Mouse (Mus musculus): ENCODE data around the gene Pcgf6. TPM values are rescaled to one million over a fixed set of nuclear protein-coding genes. Genes with fewer than 3 reads are reported as not detected.

Gene Pcgf6
- polyA plus RNA-seq (2017; shearing (Covaris generic)), result 30.5 TPM

DNA sequence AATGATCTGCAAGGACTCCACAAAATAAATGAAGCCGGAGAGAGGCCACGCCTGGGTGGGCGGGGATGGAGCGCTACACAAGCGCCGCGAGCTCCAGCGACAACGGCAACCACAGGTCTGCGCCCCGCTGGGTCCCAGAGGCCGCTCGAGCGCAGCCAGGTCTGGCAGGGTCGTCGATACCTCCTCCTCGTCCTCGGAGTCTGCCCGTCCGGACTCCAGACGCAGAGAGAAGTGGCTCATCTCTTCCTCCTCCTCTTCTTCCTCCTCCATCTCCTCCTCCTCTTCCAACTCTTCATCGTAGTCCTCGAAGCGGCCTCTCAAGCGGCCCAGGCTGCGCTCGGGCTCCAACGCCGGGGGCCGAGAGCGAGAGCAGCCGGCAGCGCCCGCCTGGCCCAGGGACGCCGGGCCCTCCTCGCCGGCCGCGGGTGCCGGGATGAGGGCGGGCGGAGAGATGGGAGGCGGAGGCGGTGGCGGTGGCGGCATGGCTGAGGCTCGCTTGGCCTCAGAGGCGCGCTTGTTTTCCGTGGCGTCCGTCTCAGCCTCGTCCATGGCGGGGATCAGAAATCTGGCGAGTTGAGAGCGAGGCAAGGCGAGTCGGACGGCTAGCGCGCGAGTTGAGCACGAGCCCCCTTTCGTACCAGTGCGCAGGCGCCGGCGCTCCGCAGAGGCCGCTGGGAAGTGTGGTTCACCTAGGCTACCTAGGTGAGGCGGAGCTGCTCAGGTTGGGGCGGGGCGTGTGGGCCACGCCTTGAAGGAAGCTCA is at the start of gene Pcgf6:
TSS of gene Pcgf6 (minus strand) at position 636 of the 762 bp plus-strand sequence.

DNA sequence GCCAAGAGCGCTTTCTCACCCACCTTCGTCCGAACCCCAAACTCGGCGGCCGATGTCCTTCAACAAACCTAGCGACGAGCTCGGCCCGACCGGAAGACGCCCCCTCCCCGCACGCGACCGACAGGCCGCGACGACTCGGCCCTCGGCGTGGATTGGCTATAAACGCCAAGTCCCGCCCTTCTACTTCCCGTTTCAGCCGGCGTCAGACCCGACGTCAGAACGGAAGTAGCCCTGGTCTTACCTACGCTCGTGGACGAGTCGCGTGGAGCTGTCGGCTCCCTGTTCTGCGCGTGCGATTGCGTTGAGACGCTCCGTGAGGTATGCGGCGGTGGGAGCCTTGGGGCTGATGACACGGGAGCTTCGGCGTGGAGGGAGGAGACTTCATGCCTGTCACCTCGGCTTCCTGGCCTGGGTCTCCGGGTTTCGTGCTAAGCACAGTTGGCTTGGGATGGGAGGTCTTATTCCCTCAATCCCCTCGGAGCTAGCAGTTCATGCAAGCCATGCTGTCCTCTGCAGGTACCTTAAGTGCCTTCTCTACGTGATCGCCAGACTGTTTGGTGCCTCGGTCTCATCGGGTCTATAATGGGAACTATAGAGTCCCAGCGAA is 39.9 kb upstream of the Pcgf6 start, which contains the start of the genes Usmg5 and Pdcd11:
TSS of gene Usmg5 (minus strand) at position 98 of the 607 bp plus-strand sequence.
TSS of gene Pdcd11 (plus strand) at position 219 of the 607 bp plus-strand sequence.

GRCm38 (mm10) chr19:47067096-47067882 is 16.6 kb upstream of the Pcgf6 start, which contains the start of gene Taf5:
Taf5 (plus strand) TSS chr19:47067746.

DNA sequence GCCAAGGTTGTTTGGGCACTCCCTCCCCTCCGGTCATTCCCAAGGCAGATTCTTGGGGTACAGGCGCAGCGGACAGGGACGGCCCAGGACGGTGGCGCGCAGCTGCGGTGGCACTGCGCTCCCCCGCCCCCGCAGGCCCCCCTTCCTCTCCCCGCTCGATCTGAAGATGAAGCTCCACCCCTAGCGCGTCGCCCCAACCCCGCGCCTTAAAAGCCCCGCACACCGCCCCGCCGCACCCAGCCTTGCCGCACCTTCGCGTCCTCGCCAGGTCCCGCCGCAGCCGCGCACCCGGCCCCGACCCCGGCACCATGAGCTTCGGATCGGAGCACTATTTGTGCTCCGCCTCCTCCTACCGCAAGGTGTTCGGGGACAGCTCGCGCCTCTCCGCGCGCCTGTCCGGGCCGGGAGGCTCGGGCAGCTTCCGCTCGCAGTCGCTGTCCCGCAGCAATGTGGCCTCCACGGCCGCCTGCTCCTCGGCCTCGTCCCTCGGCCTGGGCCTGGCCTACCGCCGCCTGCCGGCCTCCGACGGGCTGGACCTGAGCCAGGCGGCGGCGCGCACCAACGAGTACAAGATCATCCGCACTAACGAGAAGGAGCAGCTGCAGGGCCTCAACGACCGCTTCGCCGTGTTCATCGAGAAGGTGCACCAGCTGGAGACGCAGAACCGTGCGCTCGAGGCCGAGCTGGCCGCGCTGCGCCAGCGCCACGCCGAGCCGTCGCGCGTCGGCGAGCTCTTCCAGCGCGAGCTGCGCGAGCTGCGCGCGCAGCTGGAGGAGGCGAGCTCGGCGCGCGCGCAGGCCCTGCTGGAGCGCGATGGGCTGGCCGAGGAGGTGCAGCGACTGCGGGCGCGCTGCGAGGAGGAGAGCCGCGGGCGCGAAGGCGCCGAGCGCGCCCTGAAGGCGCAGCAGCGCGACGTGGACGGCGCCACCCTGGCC is 36.0 kb downstream of the Pcgf6 start, which contains the start of the genes Ina and Nt5c2:
TSS of gene Ina (plus strand) at position 252 of the 935 bp plus-strand sequence.
TSS of gene Nt5c2 (minus strand) at position 707 of the 935 bp plus-strand sequence.

Other genes starting within 250 kb of the Pcgf6 start
- gene Ina, start 36.2 kb downstream of the Pcgf6 start, polyA plus RNA-seq (2017; shearing (Covaris generic)), result 0.12 TPM
- gene Nt5c2, start 35.8 kb downstream of the Pcgf6 start, polyA plus RNA-seq (2017; shearing (Covaris generic)), result 84.5 TPM
- 25.1 TPM for gene Taf5, start 16.8 kb upstream of the Pcgf6 start, polyA plus RNA-seq (2017; shearing (Covaris generic))
- 539 TPM for gene Usmg5, start 39.7 kb upstream of the Pcgf6 start, polyA plus RNA-seq (2017; shearing (Covaris generic))
- 15.5 TPM for gene Pdcd11, start 39.9 kb upstream of the Pcgf6 start, polyA plus RNA-seq (2017; shearing (Covaris generic))
- gene Calhm2, start 87.4 kb upstream of the Pcgf6 start, polyA plus RNA-seq (2017; shearing (Covaris generic)), result 3.6 TPM
- not detected for gene Calhm1, start 93.3 kb upstream of the Pcgf6 start, polyA plus RNA-seq (2017; shearing (Covaris generic))
- gene Calhm3, start 106.9 kb upstream of the Pcgf6 start, polyA plus RNA-seq (2017; shearing (Covaris generic)), result not detected
- 0.65 TPM for gene Neurl1a, start 127.9 kb upstream of the Pcgf6 start, polyA plus RNA-seq (2017; shearing (Covaris generic))